Mouse (Mus musculus) layer of hippocampus, postnatal 10 days (tissue): ENCODE measurements at regions not wholly inside any gene's neighbourhood (a gene's known extent, or its start where the extent isn't known, plus 50 kb on each side); places are given as distances from the start of the nearest gene placed in this dataset.

Experiments used
- microRNA-seq, 2 experiments: library from miRNA; unstranded; fragments of <30 nt; microRNA quantifications; one replicate each; pipeline ENCODE4 v1.2.0; 2021

Small RNA genes in the stretch of these regions (microRNA-seq; reads per million reads assigned to microRNA genes)
- gene Gm44358: 0 reads per million in 2 experiments
